Mouse (Mus musculus): Measurements from ENCODE around the gene Sycp2l. TPM values are rescaled to one million over a fixed set of nuclear protein-coding genes. Genes with fewer than 3 reads are reported as not detected.
"Not testable (repeated sequence)": the region's sequence is repeated elsewhere in the genome, so short reads cannot be mapped to it uniquely, and the experiment has no call there.

The Sycp2l gene
- total RNA-seq, 2 experiments from 2014 or later: not detected

GRCm38 (mm10) chr13:41119152-41119945 is 5.2 kb downstream of the Sycp2l start:
- intact Hi-C loops (cut with DNase I): no loop called here
- DNase-seq: no peak

DNA sequence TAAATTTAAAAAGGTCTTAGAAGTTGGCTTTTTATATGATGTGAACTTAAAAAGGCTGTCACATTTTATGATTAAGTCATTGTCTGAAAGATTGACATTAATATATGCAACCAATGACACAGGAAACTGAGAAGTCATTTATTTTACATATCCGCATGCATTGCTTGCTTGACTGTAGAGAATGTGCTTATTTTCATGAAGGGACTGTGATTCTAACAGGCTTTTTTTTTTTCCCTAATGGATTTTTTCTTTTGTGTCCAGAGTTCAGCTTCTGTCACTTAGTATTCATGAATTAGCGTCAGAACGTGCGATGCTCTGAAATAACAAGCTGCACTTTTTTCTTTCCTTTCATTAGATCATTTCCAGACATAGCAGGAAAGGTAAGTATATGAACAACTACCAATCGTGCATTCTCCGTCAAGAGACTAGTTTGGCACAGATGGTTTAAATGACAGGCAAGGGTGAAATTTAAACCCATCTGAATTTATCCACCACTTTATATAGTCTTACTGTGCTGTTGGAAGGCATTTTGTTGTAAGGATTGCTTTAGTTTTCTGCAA is 9.6 kb downstream of the Sycp2l start:
- no peak for DNase-seq
- intact Hi-C loops (cut with DNase I): no loop called here

DNA sequence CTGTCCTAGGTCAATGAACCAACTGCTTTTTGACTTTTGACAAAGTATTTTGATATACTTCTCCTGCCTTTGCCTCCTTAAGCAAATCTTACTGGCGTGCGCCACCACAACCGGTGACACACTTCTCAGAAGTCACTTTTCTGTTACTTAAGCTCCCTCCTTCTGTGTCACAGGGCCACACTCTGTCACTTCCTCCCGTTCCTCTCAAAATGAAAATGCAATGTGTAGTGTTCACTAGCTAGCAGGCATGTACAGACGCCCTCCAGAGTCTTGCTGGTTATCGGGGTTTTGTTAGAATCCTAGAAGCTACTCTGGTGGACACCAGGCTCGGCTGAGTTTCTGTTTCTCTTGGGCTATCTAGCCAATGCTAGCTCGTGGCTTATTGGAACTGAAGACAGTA is 14.2 kb downstream of the Sycp2l start:
- intact Hi-C loops (cut with DNase I): no loop called here
- no peak for DNase-seq

DNA sequence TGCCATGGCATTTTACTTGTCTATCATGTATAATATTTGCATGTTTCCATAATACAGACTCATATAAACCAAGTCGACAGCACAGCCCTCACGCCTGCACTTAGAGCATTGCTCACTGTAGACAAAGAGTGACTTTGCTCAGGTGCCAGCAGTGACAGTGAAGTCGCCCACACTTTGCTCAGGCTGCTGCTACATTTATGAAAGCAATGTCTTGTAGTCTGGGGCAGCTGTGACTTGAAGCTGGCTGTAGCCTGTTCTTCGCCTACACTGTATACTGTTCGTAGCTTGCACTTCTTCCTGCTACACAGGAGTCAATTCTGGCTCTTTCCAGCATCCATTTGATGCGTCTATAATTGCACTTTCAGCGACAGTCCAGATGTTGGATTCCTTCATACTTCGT is 15.0 kb downstream of the Sycp2l start:
- no peak for DNase-seq
- intact Hi-C loops (cut with DNase I): no loop called here

DNA sequence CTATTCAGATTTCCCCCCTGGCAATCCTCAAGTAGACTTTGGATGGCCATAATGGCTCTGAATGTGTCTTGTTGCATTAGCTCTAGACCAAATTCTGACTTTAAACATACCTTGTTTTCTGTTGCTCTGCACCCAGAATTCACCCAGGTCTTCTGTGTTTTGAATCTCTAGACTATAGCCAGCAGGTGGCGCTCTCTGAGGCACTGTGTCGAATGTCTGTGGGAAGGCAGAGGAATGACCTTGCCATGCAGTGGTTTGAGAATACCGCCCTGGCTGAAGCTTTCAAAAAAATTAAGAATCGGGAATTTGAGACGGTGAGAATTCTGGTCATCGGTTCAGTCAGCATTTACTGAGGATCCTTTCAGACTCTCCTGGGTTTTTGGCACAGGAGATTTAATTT is 20.8 kb downstream of the Sycp2l start:
- peak; percentile 54 to 68 for DNase-seq
- intact Hi-C loops (cut with DNase I): loop anchor here (1.0 to 10.0 kb wide), 3 partner anchors 103 to 440 kb away; no protein-coding TSS in a partner anchor

DNA sequence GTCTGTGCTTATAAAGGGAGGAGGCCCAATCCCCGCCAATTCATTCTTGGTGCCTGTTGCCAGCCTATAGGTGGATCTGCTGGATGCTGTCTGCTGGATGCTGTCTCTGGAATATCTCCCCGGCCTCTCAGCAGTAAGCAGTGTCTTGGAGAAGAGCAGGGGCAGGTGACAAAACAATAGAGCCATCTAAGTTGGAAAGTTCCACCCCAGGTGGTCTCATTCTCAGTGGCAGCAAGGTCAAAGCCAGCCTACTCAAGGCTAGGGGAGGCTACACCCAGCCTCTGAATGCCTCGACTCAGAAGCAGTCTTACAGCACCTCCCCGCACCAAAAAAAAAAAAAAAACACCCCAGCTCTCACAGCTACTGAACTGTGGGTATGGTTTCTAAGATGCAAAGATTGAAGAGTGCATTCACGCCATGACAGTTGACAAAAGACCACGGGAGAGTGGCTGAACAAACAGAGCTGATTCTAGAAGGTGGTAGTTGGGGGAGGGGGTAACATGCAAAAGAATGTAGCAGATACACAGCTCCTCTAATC is 31.4 kb downstream of the Sycp2l start:
- no peak for DNase-seq
- intact Hi-C loops (cut with DNase I): no loop called here

GRCm38 (mm10) chr13:41146271-41146670 is 32.2 kb downstream of the Sycp2l start:
- intact Hi-C loops (cut with DNase I): loop anchor here (1.0 kb wide), 1 partner anchor 92 kb away; no protein-coding TSS in a partner anchor
- peak; percentile 53 to 65 for DNase-seq

DNA sequence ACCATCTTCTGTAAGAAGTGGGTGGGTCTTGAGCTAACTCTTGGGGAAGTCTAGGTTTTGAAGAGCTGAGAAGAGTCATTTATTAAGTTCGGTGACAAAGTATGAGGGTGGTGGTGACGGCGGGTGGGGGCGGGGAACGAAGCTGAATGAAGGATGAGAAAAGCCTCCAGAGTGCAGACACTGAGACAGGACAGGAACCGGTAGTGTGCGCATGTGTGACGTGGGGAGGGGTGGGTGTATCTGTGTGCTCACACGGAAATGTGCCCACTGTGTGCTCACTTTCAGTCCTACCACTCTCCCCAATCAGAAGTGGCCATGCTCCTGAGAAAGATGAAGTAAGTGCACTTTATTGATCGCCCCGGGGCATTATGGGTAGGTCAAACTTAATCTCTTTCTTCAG is 39.0 kb downstream of the Sycp2l start:
- no peak for DNase-seq
- intact Hi-C loops (cut with DNase I): no loop called here

DNA sequence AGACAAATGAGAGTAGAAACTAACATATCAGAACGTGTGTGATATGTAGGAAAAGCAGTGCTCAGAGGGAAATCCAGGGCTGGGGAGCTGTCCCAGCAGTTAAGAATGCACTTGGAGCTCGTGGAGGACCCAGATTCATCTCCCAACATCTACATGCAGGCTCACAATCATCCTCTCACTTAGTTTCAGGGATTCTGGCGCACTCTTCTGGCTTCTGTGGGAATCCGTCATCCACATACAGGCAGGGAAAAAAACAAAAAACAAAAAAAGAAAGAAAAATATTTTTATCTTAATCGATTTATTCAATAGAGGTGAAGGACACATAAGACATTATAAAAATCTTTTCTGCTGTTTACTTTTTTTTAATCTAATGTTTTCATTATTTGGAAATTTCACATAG is 44.3 kb downstream of the Sycp2l start:
- intact Hi-C loops (cut with DNase I): no loop called here
- no peak for DNase-seq

DNA sequence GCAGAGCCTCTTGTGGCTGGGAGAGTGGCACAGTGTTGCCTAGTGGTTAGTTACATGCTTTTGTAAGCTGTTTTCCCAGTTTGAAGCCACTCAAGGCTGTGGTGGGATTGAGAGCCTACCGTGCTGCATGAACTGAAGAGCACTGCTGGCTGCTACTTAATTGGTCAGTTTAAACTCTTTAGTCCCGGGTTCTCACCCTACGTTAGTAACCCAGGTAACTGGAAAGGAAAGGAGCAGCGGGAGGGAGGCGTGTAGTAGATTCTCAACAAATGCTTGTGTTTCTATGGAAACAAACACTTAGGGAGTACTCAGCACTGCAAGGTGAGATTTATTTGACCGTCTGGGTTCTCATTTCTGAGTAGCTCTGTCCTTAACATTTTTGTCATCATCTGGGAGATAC is 73.8 kb downstream of the Sycp2l start:
- intact Hi-C loops (cut with DNase I): no loop called here
- DNase-seq: no peak

DNA sequence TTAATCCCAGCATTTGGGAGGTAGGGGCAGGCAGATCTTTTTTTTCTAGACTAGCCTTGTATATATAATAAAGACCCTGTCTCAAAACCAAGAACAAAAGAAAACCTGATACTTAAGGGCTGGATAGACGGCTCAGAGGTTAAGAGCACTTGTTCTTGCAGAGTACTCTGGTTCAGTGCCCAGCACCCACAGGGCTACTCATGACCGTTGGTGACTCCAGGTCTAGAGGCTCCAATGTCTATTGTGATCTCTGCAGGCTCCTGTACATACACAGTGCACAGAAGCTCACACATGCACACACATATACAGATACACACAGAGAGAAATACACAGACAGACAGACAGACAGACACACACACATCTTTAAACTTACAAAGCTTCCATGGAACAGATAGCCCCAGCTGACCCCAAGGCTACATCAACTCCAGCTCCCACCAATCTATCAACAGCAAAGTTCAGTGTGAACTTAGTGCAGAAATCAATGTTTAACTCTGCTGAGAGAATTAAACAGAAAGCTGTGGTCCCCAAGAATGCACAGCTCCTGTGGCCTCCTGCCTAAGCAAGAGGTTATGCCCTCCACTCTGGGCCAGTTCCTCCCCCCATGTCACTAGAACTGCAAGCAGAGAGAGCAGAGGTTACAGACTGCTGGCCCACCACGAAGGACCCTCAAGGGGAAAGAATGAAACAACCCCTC is 81.7 kb downstream of the Sycp2l start:
- intact Hi-C loops (cut with DNase I): no loop called here
- no peak for DNase-seq

- DNase-seq: no peak
- intact Hi-C loops (cut with DNase I): no loop called here
These were observed 86.8 kb downstream of the Sycp2l start for GRCm38 (mm10) chr13:41200861-41201260.

DNA sequence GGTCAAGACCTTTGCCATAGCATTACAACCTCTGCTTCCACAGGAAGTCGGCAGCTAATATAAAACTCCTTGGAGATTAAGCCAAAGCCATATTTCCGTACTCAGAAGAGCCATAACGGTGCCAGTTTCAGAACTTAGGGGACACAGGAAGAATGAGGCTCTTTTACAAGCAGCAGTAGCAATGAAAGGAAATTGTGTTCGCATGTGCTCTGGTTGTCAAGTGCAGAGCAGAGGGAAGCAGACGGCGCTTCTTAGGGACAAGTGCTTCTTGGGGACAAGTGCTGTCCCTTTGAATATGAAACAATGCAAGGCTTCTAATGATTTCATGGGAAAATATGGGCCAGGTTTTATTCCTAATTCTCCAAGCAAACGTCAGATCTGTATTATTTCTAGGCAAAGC is 89.2 kb downstream of the Sycp2l start:
- intact Hi-C loops (cut with DNase I): no loop called here
- no peak for DNase-seq

DNA sequence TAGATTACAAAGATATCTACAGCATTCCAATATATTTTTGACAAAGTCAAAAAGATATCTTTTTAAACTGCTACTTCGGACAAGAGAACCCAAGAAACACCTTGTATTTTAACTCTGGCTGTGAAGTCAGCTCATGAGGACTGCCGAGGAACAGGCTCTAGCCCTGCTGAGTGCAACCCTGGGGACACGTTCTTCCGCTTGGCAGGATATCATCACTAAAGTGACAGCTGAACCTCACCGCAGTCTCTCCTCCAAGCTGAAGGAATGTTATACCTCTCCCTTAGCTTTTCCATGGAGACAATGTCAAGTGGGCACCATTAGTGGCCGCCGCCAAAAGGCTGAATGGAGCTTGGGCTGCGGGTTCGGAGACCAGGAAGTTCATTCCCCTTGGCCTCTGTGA is 89.6 kb downstream of the Sycp2l start:
- intact Hi-C loops (cut with DNase I): no loop called here
- DNase-seq: no peak

GRCm38 (mm10) chr13:41205568-41205967 is 91.5 kb downstream of the Sycp2l start:
- intact Hi-C loops (cut with DNase I); DNase-seq: not testable (repeated sequence)

GRCm38 (mm10) chr13:41206241-41206640 is 92.1 kb downstream of the Sycp2l start:
- no peak for DNase-seq
- intact Hi-C loops (cut with DNase I): no loop called here

DNA sequence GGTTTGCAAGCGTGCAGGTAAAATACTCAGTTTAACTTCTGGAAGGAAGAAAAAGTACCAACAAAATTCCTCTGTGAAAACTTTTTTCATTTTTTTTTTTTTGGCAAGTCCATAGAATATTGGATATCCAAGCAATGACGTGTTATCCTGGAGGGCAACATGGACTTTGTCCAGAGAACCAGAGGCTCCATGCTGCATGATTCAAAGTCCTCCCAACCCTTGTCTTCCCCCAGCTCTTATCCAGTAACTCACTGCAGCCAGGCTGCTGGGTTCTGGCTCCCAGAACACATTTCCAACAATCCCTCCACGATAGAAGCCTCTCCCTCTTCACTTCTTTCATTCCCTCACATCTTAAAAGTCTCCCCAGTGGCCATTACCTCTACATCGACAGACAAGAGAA is 97.2 kb downstream of the Sycp2l start:
- intact Hi-C loops (cut with DNase I): no loop called here
- no peak for DNase-seq

DNA sequence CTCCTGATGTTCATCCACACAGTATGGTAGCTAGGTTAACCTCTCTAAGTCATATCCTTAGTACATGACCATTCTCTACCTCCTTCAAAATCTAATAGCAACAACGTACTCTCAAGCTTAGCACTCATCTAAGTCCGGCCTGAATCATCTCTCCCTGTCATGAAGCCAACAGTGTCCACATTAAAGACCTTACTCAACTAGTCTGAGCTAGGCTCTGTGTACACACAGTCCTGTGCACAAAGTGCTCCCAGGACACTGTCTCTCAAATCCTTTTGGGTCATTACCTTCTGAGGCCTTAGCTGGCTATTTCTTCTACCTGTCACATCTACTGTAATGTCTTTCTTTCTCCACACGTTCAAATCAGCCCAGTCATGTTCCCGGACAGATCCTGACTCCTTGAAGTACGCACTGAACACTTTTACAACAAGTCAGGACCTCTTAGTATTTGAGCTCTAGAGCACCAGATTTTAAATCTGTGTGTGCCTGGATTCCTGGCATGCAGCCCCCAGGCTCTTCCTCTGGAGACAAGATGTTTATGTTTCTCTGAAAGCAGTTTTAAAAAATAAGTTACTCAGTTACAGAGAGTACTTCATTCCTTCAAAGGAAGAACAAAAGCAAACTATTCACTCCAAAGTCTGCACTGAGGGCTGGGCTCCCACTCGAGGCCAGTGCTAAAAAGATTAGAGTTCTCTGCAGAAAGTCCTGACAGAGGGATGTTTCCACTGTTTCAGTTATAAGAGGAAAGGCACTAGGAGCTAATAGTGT is 98.6 kb downstream of the Sycp2l start:
- intact Hi-C loops (cut with DNase I): no loop called here
- no peak for DNase-seq

GRCm38 (mm10) chr13:41215669-41216068 is 101.6 kb downstream of the Sycp2l start:
- intact Hi-C loops (cut with DNase I): loop anchor here (1.0 kb wide), 1 partner anchor 32 kb away; no protein-coding TSS in a partner anchor
- no peak for DNase-seq

- no peak for DNase-seq
- intact Hi-C loops (cut with DNase I): no loop called here
These were observed 102.1 kb downstream of the Sycp2l start for GRCm38 (mm10) chr13:41216236-41216635.

- DNase-seq: no peak
- intact Hi-C loops (cut with DNase I): no loop called here
These were observed 104.9 kb downstream of the Sycp2l start for GRCm38 (mm10) chr13:41219056-41219455.
